Mouse (Mus musculus) liver, embryonic 16.5 days (tissue): ENCODE data around the gene Mettl17. TPM values are rescaled to one million over a fixed set of nuclear protein-coding genes. Genes with fewer than 3 reads are reported as not detected.
"Not testable (repeated sequence)": the region's sequence is repeated elsewhere in the genome, so short reads cannot be mapped to it uniquely, and the experiment has no call there.

Experiments used
- ATAC-seq: fragments of 200-750 bp; cut with Nextera tagmentation; 2 replicates; pipeline ENCODE4 v1.8.0; 2017; ENCODE audit warnings: low read depth, mild to moderate bottlenecking, moderate number of reproducible peaks, moderate library complexity
- H3K27ac ChIP-seq: fragments of 300-500 bp; sonication (generic); 2 replicates; pipeline ENCODE4 v1.5.1; 2014; ENCODE audit warnings: mild to moderate bottlenecking, low read length
- H3K27me3 ChIP-seq: fragments of 300-500 bp; sonication (generic); 2 replicates; pipeline ENCODE4 v1.6.1; 2014; ENCODE audit warnings: low read depth, low read length, mixed read lengths; ENCODE audit not compliant: control insufficient read depth, insufficient read depth
- H3K36me3 ChIP-seq: fragments of 300-500 bp; sonication (generic); 2 replicates; pipeline ENCODE4 v1.6.1; 2014; ENCODE audit warnings: mild to moderate bottlenecking; ENCODE audit not compliant: control insufficient read depth, insufficient read depth
- H3K4me1 ChIP-seq: fragments of 300-500 bp; sonication (generic); 2 replicates; pipeline ENCODE4 v1.6.1; 2014; ENCODE audit warnings: low read depth, low read length, mixed read lengths; ENCODE audit not compliant: control insufficient read depth
- H3K4me2 ChIP-seq: fragments of 300-500 bp; sonication (generic); 2 replicates; pipeline ENCODE4 v1.6.1; 2014; ENCODE audit warnings: low read depth, low read length, mixed read lengths
- H3K4me3 ChIP-seq: fragments of 300-500 bp; sonication (generic); 2 replicates; pipeline ENCODE4 v1.5.1; 2014; ENCODE audit warnings: low read depth, mild to moderate bottlenecking, low read length
- H3K9ac ChIP-seq: fragments of 300-500 bp; sonication (generic); 2 replicates; pipeline ENCODE4 v1.6.1; 2014; ENCODE audit warnings: low read depth, low read length
- H3K9me3 ChIP-seq: fragments of 300-500 bp; sonication (generic); replicated peaks from 2 replicates; pipeline ENCODE4 v1.6.1; 2016; ENCODE audit warnings: low read length; ENCODE audit not compliant: control insufficient read depth
- WGBS: fragments of 180-500 bp; shearing (Covaris S2); extraction: QIAGEN DNeasy Blood & Tissue Kit; methylation state at CpG from one replicate; pipeline ENCODE4 v1.1.7; 2014; ENCODE audit not compliant: insufficient replicate concordance; 5-methylcytosine and 5-hydroxymethylcytosine counted together
- polyA plus RNA-seq: library from polyadenylated mRNA; unstranded; fragments of >200 nt; fragmentation: Nextera tagmentation; extraction: Ambion mirVana; gene quantifications from 2 replicates; pipeline ENCODE4 v1.2.1, GENCODE M21; 2015

Mettl17 gene
- polyA plus RNA-seq, 1 experiment from 2014 or later, result 10.8 TPM

GRCm38 (mm10) chr14:51863603-51864002 is 21.0 kb upstream of the Mettl17 start:
- H3K9ac ChIP-seq, H3K4me2 ChIP-seq, H3K4me1 ChIP-seq, H3K4me3 ChIP-seq, H3K27me3 ChIP-seq, H3K9me3 ChIP-seq, ATAC-seq, H3K27ac ChIP-seq, H3K36me3 ChIP-seq: not testable (repeated sequence)
- 16% methylated on average over 1 of the region's 1 CpGs for WGBS

GRCm38 (mm10) chr14:51870756-51871155 is 13.9 kb upstream of the Mettl17 start:
- WGBS, result 51% methylated on average over 2 of the region's 2 CpGs
- Histone ChIP-seq H3K27me3 (no peaks in the 10 kb centered on the region), H3K9ac (no peak overlapping the region), H3K4me2 (no peak overlapping the region), H3K4me1 (no peaks in the 10 kb centered on the region), H3K4me3 (no peak overlapping the region), H3K27ac (no peak overlapping the region), H3K9me3 (no peaks in the 10 kb centered on the region), H3K36me3 (no peaks in the 10 kb centered on the region)
- ATAC-seq, result no peak

- H3K4me3 ChIP-seq, result no peak overlapping the region
- H3K9me3 ChIP-seq, result no peaks in the 10 kb centered on the region
- no peak overlapping the region for H3K4me2 ChIP-seq
- H3K27ac ChIP-seq, result no peak overlapping the region
- no peaks in the 10 kb centered on the region for H3K27me3 ChIP-seq
- H3K36me3 ChIP-seq, result no peaks in the 10 kb centered on the region
- no peak for ATAC-seq
- H3K4me1 ChIP-seq, result no peaks in the 10 kb centered on the region
- 68% methylated on average over 9 of the region's 9 CpGs for WGBS
- H3K9ac ChIP-seq, result no peak overlapping the region
These were observed 12.9 kb upstream of the Mettl17 start for GRCm38 (mm10) chr14:51871741-51872140.

- no peaks in the 10 kb centered on the region for H3K36me3 ChIP-seq
- ATAC-seq, result no peak
- no peak overlapping the region for H3K9ac ChIP-seq
- WGBS, result 51% methylated on average over 3 of the region's 3 CpGs
- H3K27me3 ChIP-seq, result no peaks in the 10 kb centered on the region
- no peaks in the 10 kb centered on the region for H3K4me1 ChIP-seq
- no peak overlapping the region for H3K4me2 ChIP-seq
- no peak overlapping the region for H3K27ac ChIP-seq
- no peak overlapping the region for H3K4me3 ChIP-seq
- no peaks in the 10 kb centered on the region for H3K9me3 ChIP-seq
These were observed 7.1 kb upstream of the Mettl17 start for GRCm38 (mm10) chr14:51877517-51877916.

- peak overlapping the region; percentile 73 for H3K4me2 ChIP-seq
- peaks cover 7% of the 10 kb centered on the region for H3K4me1 ChIP-seq
- H3K9ac ChIP-seq, result no peak overlapping the region
- no peaks in the 10 kb centered on the region for H3K9me3 ChIP-seq
- no peak overlapping the region for H3K27ac ChIP-seq
- H3K4me3 ChIP-seq, result peak overlapping the region; percentile 72
- ATAC-seq, result no peak
- H3K27me3 ChIP-seq, result no peaks in the 10 kb centered on the region
- peaks cover under 1% of the 10 kb centered on the region; the same call in 1 of the 2 replicates for H3K36me3 ChIP-seq
- 1% methylated on average over 4 of the region's 4 CpGs for WGBS
These were observed 1.1 kb upstream of the Mettl17 start for GRCm38 (mm10) chr14:51883527-51884030.

GRCm38 (mm10) chr14:51884031-51884544 is 554 bp upstream of the Mettl17 start:
- H3K4me2 ChIP-seq, result peak overlapping the region; percentile 73
- H3K27me3 ChIP-seq, result no peaks in the 10 kb centered on the region
- H3K4me1 ChIP-seq, result peaks cover 7% of the 10 kb centered on the region
- no peaks in the 10 kb centered on the region for H3K9me3 ChIP-seq
- ATAC-seq, result peak; percentile 2
- 2% methylated on average over 14 of the region's 14 CpGs for WGBS
- H3K27ac ChIP-seq, result peak overlapping the region; percentile 33; the same call in 1 of the 2 replicates
- peak overlapping the region; percentile 72 for H3K4me3 ChIP-seq
- peaks cover 4% of the 10 kb centered on the region for H3K36me3 ChIP-seq
- H3K9ac ChIP-seq, result 0 out of 2 replicates have a peak overlapping the region, but pooled peaks have one; percentile 23

GRCm38 (mm10) chr14:51886051-51886450 is 1.4 kb downstream of the Mettl17 start:
- Histone ChIP-seq H3K36me3 (peaks cover 17% of the 10 kb centered on the region), H3K4me1 (peaks cover 7% of the 10 kb centered on the region), H3K9ac (no peak overlapping the region), H3K4me3 (no peak overlapping the region), H3K4me2 (no peak overlapping the region), H3K27me3 (no peaks in the 10 kb centered on the region), H3K9me3 (no peaks in the 10 kb centered on the region), H3K27ac (no peak overlapping the region)
- ATAC-seq, result no peak
- 67% methylated on average over 6 of the region's 6 CpGs for WGBS

- no peak for ATAC-seq
- Histone ChIP-seq H3K9me3 (no peaks in the 10 kb centered on the region), H3K27ac (no peak overlapping the region), H3K36me3 (peaks cover 25% of the 10 kb centered on the region), H3K4me3 (no peak overlapping the region), H3K27me3 (no peaks in the 10 kb centered on the region), H3K4me2 (no peak overlapping the region), H3K9ac (no peak overlapping the region), H3K4me1 (peaks cover 16% of the 10 kb centered on the region)
- 77% methylated on average over 6 of the region's 6 CpGs for WGBS
These were observed 5.2 kb downstream of the Mettl17 start for GRCm38 (mm10) chr14:51889833-51890232.

GRCm38 (mm10) chr14:51892191-51892939 is 7.7 kb downstream of the Mettl17 start, which contains the start of gene Slc39a2:
TSS of gene Slc39a2 (plus strand) at chr14:51892889.
- Histone ChIP-seq H3K27me3 (no peaks in the 10 kb centered on the region), H3K9me3 (no peaks in the 10 kb centered on the region), H3K4me2 (no peak within 1 kb of the TSS), H3K27ac (no peak within 1 kb of the TSS), H3K9ac (no peak within 1 kb of the TSS), H3K4me3 (no peak within 1 kb of the TSS), H3K36me3 (peaks cover 25% of the 10 kb centered on the region), H3K4me1 (peaks cover 9% of the 10 kb centered on the region)
- 75% methylated on average over 9 of the region's 9 CpGs for WGBS
- no peak for ATAC-seq
